Mouse (Mus musculus) skeletal muscle tissue, adult 2 months (tissue): ENCODE results near the gene Idnk.
A peak's percentile ranks its signal among the peaks of the same experiment; 100 is the strongest.
"Not testable (repeated sequence)": the region's sequence is repeated elsewhere in the genome, so short reads cannot be mapped to it uniquely, and the experiment has no call there.

Experiments
- DNase-seq: peaks from one replicate; pipeline ENCODE4 v3.0.0-alpha.2; 2012; ENCODE audit warnings: low read depth, low spot score

Gene Idnk

GRCm38 (mm10) chr13:58146603-58147002, 10.8 kb upstream of the Idnk start:
- not testable (repeated sequence) for DNase-seq

DNA sequence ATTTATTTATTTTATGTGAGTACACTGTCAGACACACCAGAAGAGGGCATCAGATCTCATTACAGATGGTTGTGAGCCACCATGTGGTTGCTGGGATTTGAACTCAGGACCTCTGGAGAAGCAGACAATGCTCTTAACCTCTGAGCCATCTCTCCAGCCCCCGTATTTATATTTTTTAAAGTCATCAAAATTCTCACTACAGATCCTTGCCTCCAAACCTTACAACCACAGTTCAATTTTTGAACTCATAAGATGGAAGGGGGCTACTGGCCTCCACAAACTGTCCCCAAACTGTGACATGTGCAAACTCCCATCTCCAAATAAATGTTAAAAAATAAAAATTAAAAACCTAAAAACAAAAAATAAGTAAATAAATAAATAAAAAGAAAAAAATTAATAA, 9.7 kb upstream of the Idnk start:
- DNase-seq, result no peak

DNA sequence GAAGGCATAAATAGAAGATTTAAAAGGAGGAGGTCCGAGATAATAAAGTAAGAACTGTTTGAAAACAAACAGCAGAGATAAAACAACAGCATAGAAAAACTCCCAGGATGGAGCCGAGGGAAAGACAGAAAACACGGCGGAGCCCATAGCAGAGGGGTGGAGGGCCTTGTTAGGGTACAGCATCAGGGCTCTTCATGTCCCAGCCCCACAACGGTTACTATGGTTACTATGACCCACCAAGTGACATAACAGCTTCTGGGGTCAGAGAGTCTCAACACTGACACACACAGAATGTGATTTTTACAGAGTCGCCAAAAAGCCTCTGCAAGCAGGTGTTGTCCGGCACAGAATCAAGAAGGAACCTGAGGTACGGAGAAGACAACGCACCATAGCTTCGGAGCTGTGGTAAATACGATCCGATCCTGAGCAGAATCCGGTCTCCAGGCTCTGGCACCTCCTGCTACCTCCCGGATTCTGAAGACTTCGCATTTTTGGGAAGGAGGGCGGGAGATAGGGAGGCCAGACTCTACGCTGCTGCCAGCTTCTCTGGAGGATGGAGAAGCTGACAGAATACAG, 9.1 kb upstream of the Idnk start:
- DNase-seq, result no peak

GRCm38 (mm10) chr13:58149033-58149558, 8.4 kb upstream of the Idnk start:
- DNase-seq, result no peak

- DNase-seq, result no peak
These were observed 7.8 kb upstream of the Idnk start for GRCm38 (mm10) chr13:58149629-58150028.

GRCm38 (mm10) chr13:58150442-58150841, 7.0 kb upstream of the Idnk start:
- no peak for DNase-seq

DNA sequence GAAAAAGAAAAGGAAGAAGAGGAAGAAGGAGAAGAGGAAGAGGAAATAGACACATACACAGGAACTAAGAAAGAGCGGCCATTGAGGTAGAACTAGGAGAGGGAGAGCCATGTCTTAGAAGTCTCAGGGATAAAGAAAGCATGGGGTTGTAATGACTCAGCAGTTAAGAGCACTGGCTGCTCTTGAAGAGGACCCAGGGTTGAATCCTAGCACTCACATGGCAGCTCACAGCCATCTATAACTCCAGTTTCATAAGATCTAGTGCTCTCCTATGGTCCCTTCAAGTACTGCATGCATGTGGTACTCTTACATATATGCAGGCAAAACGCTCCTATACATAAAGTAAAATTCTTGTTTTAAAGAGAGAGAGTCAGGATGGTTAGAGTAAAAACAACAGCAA, 1.4 kb upstream of the Idnk start:
- DNase-seq, result no peak

GRCm38 (mm10) chr13:58157036-58157435, 413 bp upstream of the Idnk start:
- no peak for DNase-seq

GRCm38 (mm10) chr13:58158099-58158912, 857 bp downstream of the Idnk start:
- DNase-seq, result peak; percentile 83

GRCm38 (mm10) chr13:58160761-58161160, 3.3 kb downstream of the Idnk start:
- no peak for DNase-seq

DNA sequence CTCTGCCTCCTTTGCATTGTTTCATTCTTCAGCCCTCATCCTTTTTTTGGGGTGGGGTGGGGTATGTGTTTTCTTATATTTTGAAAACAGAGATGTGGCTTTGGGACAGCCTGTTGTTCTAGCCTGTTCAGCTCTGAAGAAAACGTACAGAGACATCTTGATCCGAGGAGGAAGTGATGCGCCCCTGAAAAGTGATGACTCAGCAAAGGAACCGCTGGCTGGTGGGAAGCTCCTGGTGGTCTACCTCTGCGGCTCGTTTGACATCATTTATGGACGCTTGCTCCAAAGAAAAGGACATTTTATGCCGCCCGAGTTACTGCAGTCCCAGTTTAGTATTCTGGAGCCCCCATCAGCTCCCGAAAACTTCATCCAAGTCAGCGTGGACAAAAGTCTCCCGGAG, 5.9 kb downstream of the Idnk start:
- DNase-seq, result no peak

GRCm38 (mm10) chr13:58168119-58168518, 10.7 kb downstream of the Idnk start:
- DNase-seq, result no peak

GRCm38 (mm10) chr13:58176105-58176504, 18.7 kb downstream of the Idnk start:
- DNase-seq, result no peak

- no peak for DNase-seq
These were observed 20.2 kb downstream of the Idnk start for GRCm38 (mm10) chr13:58177511-58178208.

GRCm38 (mm10) chr13:58181607-58182551, 24.4 kb downstream of the Idnk start:
- no peak for DNase-seq

- DNase-seq, result no peak
These were observed 26.7 kb downstream of the Idnk start for GRCm38 (mm10) chr13:58184111-58184510.

DNA sequence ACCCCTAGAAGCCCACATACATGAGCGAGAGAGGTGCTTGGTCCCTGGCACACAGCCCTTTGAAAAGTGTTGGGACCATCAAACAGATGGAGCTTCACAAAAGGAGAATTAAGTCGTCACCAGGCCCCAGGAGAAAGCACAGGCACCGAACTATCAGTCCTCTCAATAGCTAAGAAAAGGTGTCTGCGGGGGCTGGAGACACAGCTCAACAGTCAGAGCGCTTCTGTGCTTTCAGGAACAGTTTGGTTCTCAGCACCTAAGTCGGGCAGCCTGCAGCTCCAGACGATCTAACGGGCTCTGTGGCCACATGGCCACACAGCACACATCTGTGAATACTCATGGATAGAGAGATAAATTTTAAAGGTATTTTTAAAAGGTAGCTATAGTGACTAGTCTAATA, 28.8 kb downstream of the Idnk start:
- DNase-seq, result no peak

- no peak for DNase-seq
These were observed 30.3 kb downstream of the Idnk start for GRCm38 (mm10) chr13:58187751-58188150.

GRCm38 (mm10) chr13:58188412-58188811, 31.0 kb downstream of the Idnk start:
- peak; percentile 71 for DNase-seq

- DNase-seq, result no peak
These were observed 32.0 kb downstream of the Idnk start for GRCm38 (mm10) chr13:58189473-58189872.

DNA sequence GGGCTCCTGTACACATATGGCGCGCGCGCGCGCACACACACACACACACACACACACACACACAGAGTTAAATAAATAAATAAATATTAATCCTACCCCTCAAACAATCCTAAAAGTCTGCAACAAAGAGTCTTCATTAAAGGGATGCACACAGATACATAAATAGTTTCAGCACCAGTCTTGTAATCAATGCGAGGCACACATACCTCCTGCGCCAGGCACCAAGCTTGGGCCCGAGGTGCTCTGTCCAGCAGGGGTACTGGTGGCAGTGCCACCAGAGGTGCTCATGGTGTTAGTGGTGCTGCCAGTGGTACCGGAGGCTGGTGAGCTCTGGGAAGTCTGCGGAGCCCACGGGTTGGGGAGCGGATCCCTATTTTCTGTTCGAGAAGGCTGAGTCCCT, 34.1 kb downstream of the Idnk start:
- no peak for DNase-seq
